Mouse (Mus musculus) ES-Bruce4 (cell line): Measurements from ENCODE around the gene Mprip. TPM values are rescaled to one million over a fixed set of nuclear protein-coding genes. Genes with fewer than 3 reads are reported as not detected.

Source experiments
- H3K27ac ChIP-seq: 2 replicates; pipeline ENCODE4 v1.5.1; 2012; ENCODE audit warnings: low read length, inconsistent platforms; ENCODE audit not compliant: insufficient read depth
- H3K27me3 ChIP-seq: 2 replicates; pipeline ENCODE4 v1.6.1; 2012; ENCODE audit warnings: mild to moderate bottlenecking, low read length, inconsistent platforms; ENCODE audit not compliant: control insufficient read depth, poor library complexity, insufficient read depth, severe bottlenecking
- H3K36me3 ChIP-seq: 2 replicates; pipeline ENCODE4 v1.6.1; 2012; ENCODE audit warnings: inconsistent platforms, mild to moderate bottlenecking, low read length, moderate library complexity; ENCODE audit not compliant: control insufficient read depth, poor library complexity, insufficient read depth, severe bottlenecking
- H3K4me1 ChIP-seq: one replicate; pipeline ENCODE4 v1.8.1; 2011; ENCODE audit warnings: low read length; ENCODE audit not compliant: control insufficient read depth, insufficient read depth
- H3K4me3 ChIP-seq: 2 replicates; pipeline ENCODE4 v1.5.1; 2011; ENCODE audit warnings: low read depth, mild to moderate bottlenecking, low read length
- H3K9ac ChIP-seq: 2 replicates; pipeline ENCODE4 v1.6.1; 2012; ENCODE audit warnings: low read depth, mild to moderate bottlenecking, inconsistent platforms; ENCODE audit not compliant: poor library complexity, severe bottlenecking
- H3K9me3 ChIP-seq: replicated peaks from 2 replicates; pipeline ENCODE4 v1.6.1; 2012; ENCODE audit warnings: mild to moderate bottlenecking, low read length, inconsistent platforms; ENCODE audit not compliant: control insufficient read depth, poor library complexity, insufficient read depth, severe bottlenecking
- CTCF ChIP-seq: IDR thresholded peaks from one replicate; pipeline ENCODE4 v1.8.1; 2011; ENCODE audit warnings: low read depth, low read length
- EP300 ChIP-seq: IDR thresholded peaks from 2 replicates; pipeline ENCODE4 v1.6.1; 2011; ENCODE audit warnings: low read depth, low read length; ENCODE audit not compliant: insufficient read depth
- POLR2A ChIP-seq: IDR thresholded peaks from one replicate; pipeline ENCODE4 v1.8.1; 2011; ENCODE audit warnings: low read length; ENCODE audit not compliant: insufficient read depth
- polyA plus RNA-seq: library from polyadenylated mRNA; stranded (reverse); fragments of >200 nt; gene quantifications from 2 replicates; pipeline ENCODE4 v1.2.4, GENCODE M21; 2011; ENCODE audit warnings: low read depth; ENCODE audit not compliant: missing spikeins, insufficient read depth, insufficient read length

Gene Mprip
- polyA plus RNA-seq, 1 experiment, result 85.9 TPM

GRCm38 (mm10) chr11:59741915-59742314 is 80.8 kb downstream of the Mprip start:
- no peaks in the 10 kb centered on the region for H3K36me3 ChIP-seq
- H3K27me3 ChIP-seq, result no peaks in the 10 kb centered on the region
- no peaks in the 10 kb centered on the region for H3K9me3 ChIP-seq
- H3K4me3 ChIP-seq, result no peak overlapping the region
- no peaks in the 10 kb centered on the region for H3K4me1 ChIP-seq
- H3K9ac ChIP-seq, result no peak overlapping the region
- H3K27ac ChIP-seq, result no peak overlapping the region
- TF ChIP-seq CTCF (no peak), POLR2A (no peak), EP300 (no peak)

- Histone ChIP-seq H3K9ac (no peak overlapping the region), H3K36me3 (no peaks in the 10 kb centered on the region), H3K27ac (no peak overlapping the region), H3K4me3 (no peak overlapping the region), H3K9me3 (no peaks in the 10 kb centered on the region), H3K27me3 (no peaks in the 10 kb centered on the region), H3K4me1 (no peaks in the 10 kb centered on the region)
- no peak for TF ChIP-seq EP300
- no peak for TF ChIP-seq POLR2A
- no peak for TF ChIP-seq CTCF
These were observed 82.2 kb downstream of the Mprip start for GRCm38 (mm10) chr11:59743307-59743706.

DNA sequence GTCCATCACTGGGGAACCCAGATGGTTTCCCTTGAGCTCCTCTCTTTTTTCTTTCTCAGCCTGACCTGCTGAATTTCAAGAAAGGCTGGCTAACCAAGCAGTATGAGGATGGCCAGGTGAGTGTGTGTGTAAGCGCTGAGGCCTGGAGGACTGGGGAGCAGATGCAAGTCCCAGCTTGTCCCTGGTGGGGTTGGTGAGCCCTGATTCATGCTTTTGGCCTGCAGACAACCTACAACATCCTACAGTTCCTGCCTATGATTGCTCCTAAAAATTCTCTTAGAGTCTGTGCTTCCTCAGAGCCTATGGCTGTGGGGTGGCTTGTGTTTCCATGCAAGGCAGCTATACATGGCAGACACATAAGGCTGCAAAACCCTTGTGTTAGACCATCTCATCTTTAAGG is 82.6 kb downstream of the Mprip start:
- TF ChIP-seq EP300 (no peak), CTCF (no peak), POLR2A (no peak)
- no peak overlapping the region for H3K27ac ChIP-seq
- no peaks in the 10 kb centered on the region for H3K4me1 ChIP-seq
- H3K9ac ChIP-seq, result no peak overlapping the region
- no peaks in the 10 kb centered on the region for H3K36me3 ChIP-seq
- H3K4me3 ChIP-seq, result no peak overlapping the region
- no peaks in the 10 kb centered on the region for H3K9me3 ChIP-seq
- no peaks in the 10 kb centered on the region for H3K27me3 ChIP-seq

- Histone ChIP-seq H3K27me3 (no peaks in the 10 kb centered on the region), H3K4me3 (no peak overlapping the region), H3K27ac (no peak overlapping the region), H3K36me3 (no peaks in the 10 kb centered on the region), H3K9ac (no peak overlapping the region), H3K4me1 (no peaks in the 10 kb centered on the region), H3K9me3 (no peaks in the 10 kb centered on the region)
- TF ChIP-seq EP300 (no peak), POLR2A (no peak), CTCF (no peak)
These were observed 83.3 kb downstream of the Mprip start for GRCm38 (mm10) chr11:59744374-59744773.

GRCm38 (mm10) chr11:59745851-59746250 is 84.7 kb downstream of the Mprip start:
- Histone ChIP-seq H3K27ac (no peak overlapping the region), H3K9ac (no peak overlapping the region), H3K36me3 (peaks cover 2% of the 10 kb centered on the region; the same call in 1 of the 2 replicates), H3K9me3 (no peaks in the 10 kb centered on the region), H3K4me3 (no peak overlapping the region), H3K4me1 (no peaks in the 10 kb centered on the region), H3K27me3 (no peaks in the 10 kb centered on the region)
- TF ChIP-seq EP300, result no peak
- TF ChIP-seq CTCF, result no peak
- no peak for TF ChIP-seq POLR2A

GRCm38 (mm10) chr11:59746614-59747013 is 85.5 kb downstream of the Mprip start:
- TF ChIP-seq CTCF (no peak), EP300 (no peak), POLR2A (no peak)
- Histone ChIP-seq H3K9me3 (no peaks in the 10 kb centered on the region), H3K4me3 (no peak overlapping the region), H3K27me3 (no peaks in the 10 kb centered on the region), H3K27ac (no peak overlapping the region), H3K9ac (no peak overlapping the region), H3K36me3 (peaks cover 2% of the 10 kb centered on the region; the same call in 1 of the 2 replicates), H3K4me1 (no peaks in the 10 kb centered on the region)

GRCm38 (mm10) chr11:59749050-59749449 is 87.9 kb downstream of the Mprip start:
- no peak for TF ChIP-seq EP300
- no peak for TF ChIP-seq CTCF
- TF ChIP-seq POLR2A, result no peak

More at GRCm38 (mm10) chr11:59749050-59749449, 87.9 kb downstream of the Mprip start:
- Histone ChIP-seq H3K9ac (no peak overlapping the region), H3K4me1 (no peaks in the 10 kb centered on the region), H3K36me3 (peaks cover 6% of the 10 kb centered on the region), H3K9me3 (no peaks in the 10 kb centered on the region), H3K27me3 (no peaks in the 10 kb centered on the region), H3K4me3 (no peak overlapping the region), H3K27ac (no peak overlapping the region)
